Mouse (Mus musculus) hindbrain, embryonic 14.5 days (tissue): ENCODE measurements around the gene Unc13c. TPM values are rescaled to one million over a fixed set of nuclear protein-coding genes. Genes with fewer than 3 reads are reported as not detected.

Experiments used
- ATAC-seq: fragments of 200-750 bp; cut with Nextera tagmentation; 2 replicates; pipeline ENCODE4 v1.8.0; 2017; ENCODE audit warnings: moderate number of reproducible peaks, mild to moderate bottlenecking, moderate TSS enrichment, moderate library complexity; ENCODE audit not compliant: low FRiP score
- DNase-seq: peaks from one replicate; pipeline ENCODE4 v3.0.0-alpha.2; 2015; ENCODE audit warnings: low spot score
- H3K27ac ChIP-seq: fragments of 300-500 bp; sonication (generic); 2 replicates; pipeline ENCODE4 v1.5.1; 2014; ENCODE audit warnings: mild to moderate bottlenecking, moderate library complexity
- H3K27me3 ChIP-seq: fragments of 300-500 bp; sonication (generic); 2 replicates; pipeline ENCODE4 v1.6.1; 2014; ENCODE audit warnings: mild to moderate bottlenecking, low read length, mixed read lengths; ENCODE audit not compliant: control insufficient read depth, insufficient read depth
- H3K36me3 ChIP-seq: fragments of 300-500 bp; sonication (generic); replicated peaks from 2 replicates; pipeline ENCODE4 v1.6.1; 2014; ENCODE audit not compliant: control insufficient read depth, insufficient read depth
- H3K4me1 ChIP-seq: fragments of 300-500 bp; sonication (generic); replicated peaks from 2 replicates; pipeline ENCODE4 v1.6.1; 2014; ENCODE audit warnings: antibody characterized with exemption, low read length, mixed read lengths; ENCODE audit not compliant: control insufficient read depth, insufficient read depth
- H3K4me2 ChIP-seq: fragments of 300-500 bp; sonication (generic); replicated peaks from 2 replicates; pipeline ENCODE4 v1.6.1; 2014; ENCODE audit warnings: mild to moderate bottlenecking, moderate library complexity
- H3K4me3 ChIP-seq: fragments of 300-500 bp; sonication (generic); replicated peaks from 2 replicates; pipeline ENCODE4 v1.5.1; 2014; ENCODE audit warnings: mild to moderate bottlenecking, low read length
- H3K9ac ChIP-seq: fragments of 300-500 bp; sonication (generic); 2 replicates; pipeline ENCODE4 v1.6.1; 2014
- H3K9me3 ChIP-seq: fragments of 300-500 bp; sonication (generic); 2 replicates; pipeline ENCODE4 v1.6.1; 2016; ENCODE audit warnings: low read length; ENCODE audit not compliant: control insufficient read depth
- WGBS: fragments of 180-500 bp; shearing (Covaris S2); extraction: QIAGEN DNeasy Blood & Tissue Kit; methylation state at CpG from one replicate; pipeline ENCODE4 v1.1.7; 2014; 5-methylcytosine and 5-hydroxymethylcytosine counted together
- polyA plus RNA-seq: library from polyadenylated mRNA; unstranded; fragments of >200 nt; fragmentation: Nextera tagmentation; extraction: Ambion mirVana; gene quantifications from 2 replicates; pipeline ENCODE4 v1.2.1, GENCODE M21; 2014

Unc13c gene
- polyA plus RNA-seq, 1 experiment from 2014 or later: 6.7 TPM

GRCm38 (mm10) chr9:73806681-73807080, 162.1 kb downstream of the Unc13c start:
- Histone ChIP-seq H3K9ac (no peak overlapping the region), H3K4me2 (no peak overlapping the region), H3K4me1 (no peaks in the 10 kb centered on the region), H3K27me3 (no peaks in the 10 kb centered on the region), H3K27ac (no peak overlapping the region), H3K9me3 (no peaks in the 10 kb centered on the region), H3K4me3 (no peak overlapping the region), H3K36me3 (no peaks in the 10 kb centered on the region)
- 86% methylated on average over 4 of the region's 4 CpGs for WGBS
- no peak for DNase-seq
- no peak for ATAC-seq

DNA sequence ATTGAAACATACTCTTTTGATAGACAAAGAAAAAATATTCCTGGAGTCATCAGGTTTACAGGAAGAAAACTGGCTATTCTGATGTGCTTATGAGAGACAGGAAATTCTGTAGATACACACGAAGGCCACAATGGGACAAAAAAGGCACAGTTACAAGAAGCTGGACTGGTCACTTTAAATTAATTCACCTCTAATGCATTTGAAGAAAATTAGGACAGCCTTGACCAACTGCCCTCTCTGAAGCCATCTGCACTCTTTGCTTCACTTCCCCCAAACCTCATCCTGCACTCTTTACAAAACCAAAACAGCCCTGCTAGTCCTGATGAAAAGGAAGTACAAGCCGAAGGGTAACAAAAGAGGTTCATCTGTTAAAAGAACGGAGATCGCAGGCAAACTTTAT, 194.2 kb downstream of the Unc13c start:
- WGBS: 56% methylated on average over 4 of the region's 4 CpGs
- Histone ChIP-seq H3K9me3 (no peaks in the 10 kb centered on the region), H3K27me3 (no peaks in the 10 kb centered on the region), H3K27ac (no peak overlapping the region), H3K4me1 (no peaks in the 10 kb centered on the region), H3K9ac (no peak overlapping the region), H3K4me3 (no peak overlapping the region), H3K36me3 (no peaks in the 10 kb centered on the region), H3K4me2 (no peak overlapping the region)
- no peak for ATAC-seq
- no peak for DNase-seq

- Histone ChIP-seq H3K4me2 (no peak overlapping the region), H3K4me3 (no peak overlapping the region), H3K27ac (no peak overlapping the region), H3K4me1 (no peaks in the 10 kb centered on the region), H3K27me3 (no peaks in the 10 kb centered on the region), H3K36me3 (no peaks in the 10 kb centered on the region), H3K9me3 (no peaks in the 10 kb centered on the region), H3K9ac (no peak overlapping the region)
- DNase-seq (no peak), ATAC-seq (no peak)
- 79% methylated on average over 2 of the region's 2 CpGs for WGBS
Measured at GRCm38 (mm10) chr9:73755185-73755584, 213.6 kb downstream of the Unc13c start.

- WGBS: 52% methylated on average over 3 of the region's 3 CpGs
- Histone ChIP-seq H3K4me1 (no peaks in the 10 kb centered on the region), H3K4me2 (no peak overlapping the region), H3K4me3 (no peak overlapping the region), H3K27ac (no peak overlapping the region), H3K27me3 (no peaks in the 10 kb centered on the region), H3K9me3 (no peaks in the 10 kb centered on the region), H3K9ac (no peak overlapping the region), H3K36me3 (no peaks in the 10 kb centered on the region)
- DNase-seq (no peak), ATAC-seq (no peak)
Measured at GRCm38 (mm10) chr9:73753480-73753879, 215.3 kb downstream of the Unc13c start.

- Histone ChIP-seq H3K36me3 (no peaks in the 10 kb centered on the region), H3K27me3 (no peaks in the 10 kb centered on the region), H3K4me2 (no peak overlapping the region), H3K9ac (no peak overlapping the region), H3K4me3 (no peak overlapping the region), H3K27ac (no peak overlapping the region), H3K9me3 (no peaks in the 10 kb centered on the region), H3K4me1 (no peaks in the 10 kb centered on the region)
- DNase-seq: no peak
- ATAC-seq: no peak
- WGBS: 81% methylated on average over 1 of the region's 1 CpGs
Measured at GRCm38 (mm10) chr9:73751344-73751743, 217.4 kb downstream of the Unc13c start.

DNA sequence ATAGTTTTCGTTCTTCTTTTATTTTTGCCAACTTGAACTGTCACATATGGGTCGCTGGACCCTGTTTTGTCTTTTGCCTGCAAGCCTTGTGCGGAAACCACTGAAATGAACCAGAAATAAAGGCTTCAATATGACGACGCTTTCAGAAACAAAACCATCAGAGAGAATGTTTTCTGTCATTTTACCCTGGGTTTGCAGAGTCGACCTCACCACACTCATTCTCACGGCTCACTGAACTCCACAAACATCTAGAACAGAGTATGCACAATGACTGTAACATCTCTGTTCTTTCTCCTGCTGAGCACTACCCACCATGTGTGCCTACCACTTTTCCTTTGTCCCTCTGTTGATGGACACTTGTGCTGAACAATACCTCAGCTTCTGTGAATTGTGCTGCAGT, 234.3 kb downstream of the Unc13c start:
- Histone ChIP-seq H3K4me2 (no peak overlapping the region), H3K9me3 (no peaks in the 10 kb centered on the region), H3K4me3 (no peak overlapping the region), H3K9ac (no peak overlapping the region), H3K4me1 (no peaks in the 10 kb centered on the region), H3K27me3 (no peaks in the 10 kb centered on the region), H3K36me3 (no peaks in the 10 kb centered on the region), H3K27ac (no peak overlapping the region)
- 61% methylated on average over 7 of the region's 7 CpGs for WGBS
- DNase-seq (no peak), ATAC-seq (no peak)

DNA sequence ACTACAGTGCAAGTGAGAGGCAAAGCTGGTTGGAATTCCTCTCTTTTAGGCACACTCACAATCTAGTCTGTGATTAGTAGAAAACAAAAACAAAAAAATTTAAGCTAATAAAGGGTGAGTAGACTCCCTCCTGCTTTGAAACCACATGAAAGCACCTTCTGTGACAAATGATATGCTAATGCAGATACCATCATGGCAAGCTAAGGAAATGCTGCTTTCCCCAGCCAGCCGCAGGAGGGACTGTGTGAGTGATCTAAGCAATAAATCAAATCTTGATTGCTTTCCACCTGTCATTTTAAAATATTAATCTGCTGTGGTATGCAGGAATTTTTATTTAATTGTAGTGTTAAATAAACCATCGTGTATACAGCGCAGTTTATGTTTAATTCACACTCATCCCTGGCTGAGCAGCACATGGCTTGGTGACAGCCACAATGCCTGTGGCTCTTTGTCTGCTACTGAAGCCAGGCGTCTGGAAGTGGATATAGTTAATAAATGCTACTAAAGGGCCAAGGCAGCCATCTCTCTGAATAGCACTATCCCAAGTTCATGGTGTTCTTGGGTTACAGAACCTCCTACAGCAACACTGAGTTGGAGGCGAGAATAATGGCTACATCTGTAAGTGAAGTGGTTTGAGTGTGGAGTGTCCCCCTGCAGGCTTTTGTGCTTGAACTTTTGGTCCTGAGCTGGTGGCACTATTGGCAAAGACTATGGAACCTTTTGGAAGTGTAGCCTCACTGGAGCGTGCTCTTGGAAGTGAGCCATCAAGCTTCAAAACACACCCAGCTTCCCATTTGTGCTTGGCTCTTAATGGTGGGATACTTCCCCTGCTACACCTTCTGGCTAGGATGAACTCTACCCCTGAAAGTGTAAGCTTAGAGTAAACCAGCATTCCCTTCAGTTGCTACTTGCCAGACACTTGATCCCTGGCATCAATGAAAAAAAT, 242.8 kb downstream of the Unc13c start:
- peak; percentile 49 for DNase-seq
- Histone ChIP-seq H3K4me2 (no peak overlapping the region), H3K4me1 (peaks cover 4% of the 10 kb centered on the region; the same call in 1 of the 2 replicates), H3K27ac (peak overlapping the region; percentile 21), H3K9me3 (no peaks in the 10 kb centered on the region), H3K27me3 (no peaks in the 10 kb centered on the region), H3K9ac (no peak overlapping the region), H3K4me3 (no peak overlapping the region), H3K36me3 (no peaks in the 10 kb centered on the region)
- ATAC-seq: peak; percentile 72
- WGBS: 45% methylated on average over 6 of the region's 6 CpGs

DNA sequence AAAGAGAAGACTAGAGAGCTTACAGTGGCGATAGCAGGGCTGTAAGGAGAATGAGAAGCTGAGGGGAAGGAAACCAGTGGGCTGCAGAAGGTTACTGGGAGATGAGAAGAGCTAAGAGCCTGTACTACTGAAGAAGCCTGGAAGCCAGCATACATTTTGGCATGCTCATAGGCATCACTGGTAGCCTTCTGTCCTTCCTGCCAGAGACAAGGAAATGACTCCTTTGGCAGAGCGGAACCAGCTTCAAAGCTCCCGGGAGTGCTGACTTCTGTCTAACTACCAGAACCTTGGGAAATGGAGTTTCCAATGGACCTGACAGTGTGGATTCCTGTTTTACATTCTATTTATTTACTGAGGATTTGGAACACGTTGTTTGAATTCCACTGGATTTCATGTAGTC, 244.0 kb downstream of the Unc13c start:
- H3K36me3 ChIP-seq: no peaks in the 10 kb centered on the region
- no peak overlapping the region for H3K27ac ChIP-seq
- ATAC-seq (no peak), DNase-seq (no peak)
- peaks cover 4% of the 10 kb centered on the region; the same call in 1 of the 2 replicates for H3K4me1 ChIP-seq
- 94% methylated on average over 4 of the region's 4 CpGs for WGBS
- H3K9me3 ChIP-seq: no peaks in the 10 kb centered on the region
- no peaks in the 10 kb centered on the region for H3K27me3 ChIP-seq
- no peak overlapping the region for H3K4me2 ChIP-seq
- no peak overlapping the region for H3K9ac ChIP-seq
- H3K4me3 ChIP-seq: no peak overlapping the region

- no peak overlapping the region for H3K4me2 ChIP-seq
- H3K27me3 ChIP-seq: no peaks in the 10 kb centered on the region
- ATAC-seq (no peak), DNase-seq (no peak)
- no peak overlapping the region for H3K9ac ChIP-seq
- 69% methylated on average over 4 of the region's 4 CpGs for WGBS
- no peak overlapping the region for H3K27ac ChIP-seq
- no peak overlapping the region for H3K4me3 ChIP-seq
- no peaks in the 10 kb centered on the region for H3K9me3 ChIP-seq
- no peaks in the 10 kb centered on the region for H3K4me1 ChIP-seq
- no peaks in the 10 kb centered on the region for H3K36me3 ChIP-seq
Measured at GRCm38 (mm10) chr9:73713508-73713907, 255.3 kb downstream of the Unc13c start.
